Mouse (Mus musculus) liver, adult 2 months (tissue): ENCODE data around the gene Pnliprp2. TPM values are rescaled to one million over a fixed set of nuclear protein-coding genes. Genes with fewer than 3 reads are reported as not detected.
A peak's percentile ranks its signal among the peaks of the same experiment; 100 is the strongest.

Experiments used
- DNase-seq: peaks from one replicate; pipeline ENCODE4 v3.0.0-alpha.2; 2011; ENCODE audit warnings: low read depth, low spot score; ENCODE audit errors: extremely low read depth
- H3K27ac ChIP-seq: fragments of 200-500 bp; replicated peaks from 2 replicates; pipeline ENCODE4 v1.5.1; 2012; ENCODE audit warnings: low read depth, mild to moderate bottlenecking, control low read depth, inconsistent platforms, low read length; ENCODE audit not compliant: insufficient read depth
- H3K27me3 ChIP-seq: fragments of 200-500 bp; 2 replicates; pipeline ENCODE4 v1.6.1; 2012; ENCODE audit warnings: mild to moderate bottlenecking, moderate library complexity, low read length, inconsistent platforms; ENCODE audit not compliant: control insufficient read depth, insufficient read depth
- H3K36me3 ChIP-seq: fragments of 200-500 bp; 2 replicates; pipeline ENCODE4 v1.6.1; 2012; ENCODE audit warnings: low read length, inconsistent platforms; ENCODE audit not compliant: control insufficient read depth, insufficient read depth
- H3K4me1 ChIP-seq: fragments of 200-500 bp; 2 replicates; pipeline ENCODE4 v1.6.1; 2011; ENCODE audit warnings: low read length; ENCODE audit not compliant: control insufficient read depth, insufficient read depth
- H3K4me3 ChIP-seq: fragments of 200-500 bp; 2 replicates; pipeline ENCODE4 v1.5.1; 2011; ENCODE audit warnings: low read depth, mild to moderate bottlenecking, control low read depth, low read length, moderate library complexity; ENCODE audit not compliant: insufficient read depth
- H3K79me2 ChIP-seq: fragments of 200-500 bp; 2 replicates; pipeline ENCODE4 v1.6.1; 2012; ENCODE audit warnings: inconsistent platforms, mild to moderate bottlenecking, low read length, moderate library complexity; ENCODE audit not compliant: control insufficient read depth, insufficient read depth
- H3K9ac ChIP-seq: fragments of 200-500 bp; 2 replicates; pipeline ENCODE4 v1.6.1; 2012; ENCODE audit warnings: low read depth, mild to moderate bottlenecking, control low read depth, inconsistent platforms, low read length
- CTCF ChIP-seq: fragments of 200-500 bp; IDR thresholded peaks from 2 replicates; pipeline ENCODE4 v1.5.1; 2011; ENCODE audit warnings: low read depth, low read length, control low read depth
- POLR2A ChIP-seq: fragments of 200-500 bp; IDR thresholded peaks from 2 replicates; pipeline ENCODE4 v1.6.1; 2011; ENCODE audit warnings: low read length, control low read depth; ENCODE audit not compliant: insufficient read depth; ENCODE audit errors: extremely low read depth
- WGBS: fragments of 180-500 bp; shearing (Covaris S2); methylation state at CpG from one replicate; pipeline ENCODE4 v1.1.7; 2018; 5-methylcytosine and 5-hydroxymethylcytosine counted together
- polyA plus RNA-seq: library from polyadenylated mRNA; depleted of rRNA; stranded (reverse); fragments of >200 nt; gene quantifications from 2 replicates; pipeline ENCODE4 v1.2.3, GENCODE M21; 2012
- total RNA-seq: library from RNA; depleted of rRNA; stranded (reverse); fragments of >200 nt; gene quantifications from 2 replicates; pipeline ENCODE4 v1.2.3, GENCODE M21; 2014

Pnliprp2 gene
- total and polyA plus RNA-seq, 2 experiments = 7.8 TPM; not detected in 1

DNA sequence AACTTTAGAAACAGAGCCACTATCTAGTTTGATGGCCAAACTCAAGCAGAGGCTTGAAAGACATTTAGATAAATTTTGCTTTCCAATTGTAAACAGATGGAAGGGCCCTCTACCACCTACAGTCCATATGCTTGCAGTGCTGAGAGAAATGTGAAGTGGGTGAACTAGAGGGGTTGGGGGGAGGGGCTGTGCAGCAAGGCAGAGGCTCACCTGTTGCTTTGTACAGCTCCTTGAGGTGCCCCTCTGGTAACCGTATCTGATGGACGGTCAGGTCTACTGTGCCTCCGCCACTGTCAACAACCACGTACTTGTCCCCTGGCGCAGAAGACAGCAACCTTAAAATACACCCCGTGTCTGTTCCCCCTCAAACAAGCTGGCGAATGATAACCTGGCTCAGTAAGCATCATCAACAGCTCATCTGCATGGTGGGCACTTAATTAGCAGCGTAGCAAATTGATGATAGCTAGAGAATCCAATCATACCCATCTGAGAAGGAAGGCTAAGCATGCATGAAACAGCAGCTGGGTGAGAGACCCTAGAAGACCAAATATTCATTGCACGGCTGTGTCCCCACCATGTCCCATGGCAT is 45.8 kb downstream of the Pnliprp2 start:
- TF ChIP-seq POLR2A (no peak), CTCF (no peak)
- H3K9ac ChIP-seq = no peak overlapping the region
- no peaks in the 10 kb centered on the region for H3K79me2 ChIP-seq
- no peak overlapping the region for H3K27ac ChIP-seq
- H3K27me3 ChIP-seq = no peaks in the 10 kb centered on the region
- H3K4me3 ChIP-seq = no peak overlapping the region
- H3K36me3 ChIP-seq = no peaks in the 10 kb centered on the region
- H3K4me1 ChIP-seq = no peaks in the 10 kb centered on the region
- WGBS = 88% methylated on average over 9 of the region's 9 CpGs
- no peak for DNase-seq

DNA sequence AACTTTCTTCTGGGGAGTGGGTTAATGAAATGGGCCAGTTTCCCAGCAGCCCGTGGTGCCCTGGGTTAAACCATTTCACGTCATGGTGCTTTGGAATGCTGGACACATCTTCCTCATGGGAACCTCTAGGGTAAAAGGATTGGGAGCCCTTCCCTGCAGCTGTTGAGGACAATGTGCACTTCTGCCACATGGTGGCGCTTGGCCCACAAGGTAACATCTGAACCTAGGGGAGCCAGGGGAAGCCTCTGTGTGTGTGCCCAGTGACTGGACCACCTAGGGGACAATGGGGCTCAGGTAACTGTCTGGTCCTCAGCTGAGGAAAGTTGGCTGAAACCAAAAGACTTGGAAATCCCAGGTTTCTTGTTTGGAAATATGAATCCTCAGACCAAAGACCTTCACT is 46.8 kb downstream of the Pnliprp2 start:
- Histone ChIP-seq H3K4me3 (no peak overlapping the region), H3K27ac (no peak overlapping the region), H3K36me3 (no peaks in the 10 kb centered on the region), H3K27me3 (no peaks in the 10 kb centered on the region), H3K79me2 (no peaks in the 10 kb centered on the region), H3K9ac (no peak overlapping the region), H3K4me1 (no peaks in the 10 kb centered on the region)
- 1% methylated on average over 3 of the region's 3 CpGs for WGBS
- DNase-seq = peak; percentile 18
- TF ChIP-seq POLR2A (no peak), CTCF (peak; percentile 94)

DNA sequence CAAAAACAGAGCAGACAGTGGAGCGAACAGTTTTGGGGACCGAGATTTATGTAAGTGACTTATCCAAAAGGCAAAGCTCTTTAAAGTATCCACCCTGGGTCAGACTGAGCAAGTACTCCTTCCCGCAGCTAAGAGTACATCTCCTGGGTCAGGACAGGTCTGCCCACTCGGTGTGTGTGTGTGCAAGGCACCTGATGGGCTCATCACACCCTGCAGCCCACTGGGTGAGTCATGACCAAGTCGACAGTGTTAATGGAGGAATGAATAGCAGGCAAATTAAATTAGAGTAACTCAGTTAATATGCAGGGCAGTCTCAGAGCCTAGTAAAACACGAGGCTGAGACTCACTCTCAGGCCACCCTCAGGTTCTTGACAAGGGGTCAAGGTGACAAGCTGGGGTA is 49.3 kb downstream of the Pnliprp2 start:
- Histone ChIP-seq H3K4me1 (no peaks in the 10 kb centered on the region), H3K9ac (no peak overlapping the region), H3K79me2 (no peaks in the 10 kb centered on the region), H3K36me3 (no peaks in the 10 kb centered on the region), H3K27ac (no peak overlapping the region), H3K4me3 (no peak overlapping the region), H3K27me3 (no peaks in the 10 kb centered on the region)
- TF ChIP-seq POLR2A = no peak
- TF ChIP-seq CTCF = no peak
- no peak for DNase-seq
- 85% methylated on average over 6 of the region's 6 CpGs for WGBS

DNA sequence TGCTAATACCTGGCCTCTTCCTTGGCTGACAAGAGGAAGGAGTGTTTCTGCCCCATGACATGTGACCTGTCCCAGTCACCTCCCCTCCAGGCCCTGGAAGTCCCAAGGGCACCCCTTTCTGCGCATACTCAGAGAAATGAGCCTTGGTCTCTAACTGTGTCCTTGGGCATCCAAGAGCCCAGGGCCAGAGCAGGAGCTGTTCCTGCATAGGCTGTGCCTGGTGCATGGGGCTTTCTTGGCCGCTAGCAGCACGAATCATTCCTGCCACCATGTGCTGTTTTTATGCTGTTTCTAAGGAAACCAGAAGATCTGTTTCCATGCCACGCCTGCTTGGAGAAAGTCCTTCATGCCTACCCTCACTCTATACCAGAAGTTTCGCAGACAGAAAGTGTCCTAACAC is 51.0 kb downstream of the Pnliprp2 start:
- Histone ChIP-seq H3K9ac (no peak overlapping the region), H3K27me3 (no peaks in the 10 kb centered on the region), H3K4me3 (no peak overlapping the region), H3K36me3 (no peaks in the 10 kb centered on the region), H3K4me1 (no peaks in the 10 kb centered on the region), H3K27ac (no peak overlapping the region), H3K79me2 (no peaks in the 10 kb centered on the region)
- TF ChIP-seq CTCF (no peak), POLR2A (no peak)
- DNase-seq = no peak
- 85% methylated on average over 5 of the region's 5 CpGs for WGBS

DNA sequence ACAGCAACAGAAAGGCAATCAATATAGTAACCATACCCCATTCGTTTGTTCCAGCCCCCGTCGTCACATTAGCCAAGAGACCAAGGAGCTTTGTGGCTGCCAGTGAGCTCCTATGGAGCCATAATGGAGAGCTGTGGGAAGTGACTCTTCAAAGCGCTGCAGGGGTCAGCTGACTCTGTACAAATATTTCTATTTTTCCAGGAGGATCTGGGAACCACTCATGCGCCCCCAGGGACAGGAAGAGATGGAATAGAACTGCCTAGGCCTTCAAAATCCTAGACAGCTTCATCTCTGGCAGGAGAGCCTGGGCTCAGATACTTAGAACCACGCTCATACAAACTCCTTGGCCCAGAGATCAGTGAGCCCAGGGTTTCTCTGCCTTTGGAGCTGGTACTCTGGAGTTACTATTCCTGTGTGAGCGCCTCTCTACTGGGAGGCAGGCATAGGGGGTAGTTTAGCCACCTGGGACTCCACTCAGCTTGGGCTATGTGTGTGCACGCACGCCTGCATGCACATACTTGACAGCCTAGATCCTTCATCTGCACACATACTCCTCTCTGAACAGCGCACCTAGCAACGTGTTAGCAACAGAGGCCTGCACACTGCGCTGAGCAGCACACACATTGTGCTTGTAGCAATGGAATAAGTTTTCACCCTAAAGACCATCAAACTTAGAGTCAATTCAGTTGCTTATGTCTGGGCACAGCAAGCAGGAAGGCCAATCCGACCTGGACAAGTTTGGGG is 55.8 kb downstream of the Pnliprp2 start:
- DNase-seq = no peak
- no peaks in the 10 kb centered on the region for H3K4me1 ChIP-seq
- WGBS = 86% methylated on average over 13 of the region's 13 CpGs
- no peaks in the 10 kb centered on the region for H3K36me3 ChIP-seq
- no peaks in the 10 kb centered on the region for H3K79me2 ChIP-seq
- no peak overlapping the region for H3K9ac ChIP-seq
- TF ChIP-seq POLR2A = no peak
- no peak for TF ChIP-seq CTCF
- no peak overlapping the region for H3K27ac ChIP-seq
- H3K4me3 ChIP-seq = no peak overlapping the region
- H3K27me3 ChIP-seq = no peaks in the 10 kb centered on the region

DNA sequence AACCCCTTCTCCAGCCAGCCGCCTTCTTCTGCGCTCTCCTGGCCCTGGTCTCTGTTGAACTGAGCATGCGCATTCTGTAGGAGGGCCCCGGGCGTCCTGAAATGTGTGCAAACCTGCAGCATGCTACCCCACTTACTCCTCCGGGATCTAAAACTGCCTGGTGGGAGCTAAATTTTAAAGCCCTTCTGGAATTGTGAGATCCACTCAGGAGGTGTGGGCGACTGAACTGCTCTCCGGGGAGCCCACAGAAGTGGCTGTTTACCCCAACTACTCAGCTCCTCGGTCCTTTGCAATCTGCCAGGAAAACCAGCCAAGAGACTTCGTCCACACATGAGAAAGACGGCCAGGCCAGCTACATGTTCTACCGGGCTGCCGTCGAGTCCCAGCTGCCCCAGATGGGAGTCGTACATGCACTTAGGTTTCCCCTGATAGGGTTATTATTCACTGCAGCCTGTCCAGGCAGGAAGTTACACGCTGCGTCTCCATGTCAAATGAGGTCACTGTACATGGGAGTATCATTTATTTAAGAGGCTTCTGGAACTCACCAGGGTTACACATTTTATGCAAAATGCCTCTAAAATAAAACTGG is 57.0 kb downstream of the Pnliprp2 start:
- H3K9ac ChIP-seq = no peak overlapping the region
- 76% methylated on average over 17 of the region's 17 CpGs for WGBS
- H3K27me3 ChIP-seq = no peaks in the 10 kb centered on the region
- H3K27ac ChIP-seq = peak overlapping the region; percentile 45; the same call in 1 of the 2 replicates
- H3K36me3 ChIP-seq = no peaks in the 10 kb centered on the region
- TF ChIP-seq POLR2A (no peak), CTCF (no peak)
- no peak overlapping the region for H3K4me3 ChIP-seq
- H3K79me2 ChIP-seq = no peaks in the 10 kb centered on the region
- no peaks in the 10 kb centered on the region for H3K4me1 ChIP-seq
- DNase-seq = peak; percentile 19
